Mouse (Mus musculus): Measurements from ENCODE around the gene Arntl. TPM values are rescaled to one million over a fixed set of nuclear protein-coding genes. Genes with fewer than 3 reads are reported as not detected.

Arntl gene
- polyA plus RNA-seq, 1 experiment, result 0.01 TPM

DNA sequence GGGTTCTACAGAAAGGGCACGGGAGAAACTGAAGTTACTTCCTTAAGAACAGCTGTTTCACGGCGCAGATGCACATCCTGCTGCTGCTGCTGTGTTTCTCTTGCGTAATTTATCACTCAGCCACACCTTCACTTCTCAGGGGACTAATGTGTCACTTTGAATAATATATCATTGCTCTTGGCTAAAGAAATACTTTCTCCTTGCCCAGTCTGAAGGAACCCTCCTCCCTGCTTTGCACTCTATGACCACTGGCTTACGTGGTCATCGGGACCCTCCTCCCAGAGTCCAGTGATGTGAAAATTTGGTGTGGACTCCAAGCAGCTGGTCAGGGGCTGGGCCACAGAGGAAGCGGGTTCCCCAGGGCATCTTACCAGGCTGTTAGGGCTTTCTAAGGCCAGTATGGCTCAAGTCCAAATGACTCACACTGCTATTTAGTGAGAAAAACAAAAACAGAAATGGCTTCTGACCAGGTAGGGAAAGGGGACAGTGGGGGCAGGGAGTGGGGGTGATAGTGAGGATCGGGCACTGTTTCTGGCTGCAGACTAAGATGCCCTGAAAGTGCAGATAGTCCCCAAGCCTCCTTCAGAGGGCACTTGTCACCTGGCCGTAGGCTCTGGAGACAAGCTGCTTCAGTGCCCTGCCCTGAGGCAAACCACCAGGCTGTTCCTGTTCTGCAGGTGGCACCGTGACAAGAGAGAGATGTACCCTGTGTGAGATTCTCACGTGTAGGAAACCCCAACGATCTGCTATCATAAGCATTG, 34.8 kb downstream of the Arntl start:
- Histone ChIP-seq H3K9me3 (ENCODE audit: control insufficient read depth, low read length) (no peaks in the 10 kb centered on the region), H3K4me3 (replicated peaks) (no peak overlapping the region), H3K4me1 (ENCODE audit: control insufficient read depth) (no peaks in the 10 kb centered on the region), H3K36me3 (ENCODE audit: control insufficient read depth) (no peaks in the 10 kb centered on the region), H3K27me3 (ENCODE audit: control insufficient read depth) (no peaks in the 10 kb centered on the region)
- TF ChIP-seq TAL1 (IDR thresholded peaks at IDR 0.05; ENCODE audit: low read length), result no peak
- no peak for TF ChIP-seq GATA1 (IDR thresholded peaks at IDR 0.05; ENCODE audit: low read length)

DNA sequence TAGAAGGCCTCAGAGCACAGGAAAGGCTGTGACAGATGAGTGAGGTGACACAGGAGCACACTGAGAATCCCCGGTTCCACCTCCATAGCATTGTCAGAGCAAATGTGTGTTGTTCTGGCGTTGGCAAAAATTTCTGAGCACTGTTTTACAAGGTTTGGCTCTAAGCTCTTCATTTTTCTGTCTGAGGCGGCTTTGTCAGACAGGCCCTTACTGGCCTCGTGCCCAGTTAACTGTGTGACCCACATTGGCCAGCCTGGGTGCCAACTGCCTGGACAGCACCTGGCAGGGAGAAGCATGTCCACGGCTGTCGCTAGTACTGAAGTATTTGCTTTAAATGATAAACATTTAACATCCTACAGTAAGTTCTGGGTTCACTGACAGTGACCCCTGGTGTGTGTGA, 35.4 kb downstream of the Arntl start:
- no peaks in the 10 kb centered on the region for H3K36me3 ChIP-seq (ENCODE audit: control insufficient read depth)
- H3K4me3 ChIP-seq (replicated peaks), result no peak overlapping the region
- no peak for TF ChIP-seq GATA1 (IDR thresholded peaks at IDR 0.05; ENCODE audit: low read length)
- no peak for TF ChIP-seq TAL1 (IDR thresholded peaks at IDR 0.05; ENCODE audit: low read length)
- H3K27me3 ChIP-seq (ENCODE audit: control insufficient read depth), result no peaks in the 10 kb centered on the region
- H3K4me1 ChIP-seq (ENCODE audit: control insufficient read depth), result no peaks in the 10 kb centered on the region
- H3K9me3 ChIP-seq (ENCODE audit: control insufficient read depth, low read length), result no peaks in the 10 kb centered on the region

DNA sequence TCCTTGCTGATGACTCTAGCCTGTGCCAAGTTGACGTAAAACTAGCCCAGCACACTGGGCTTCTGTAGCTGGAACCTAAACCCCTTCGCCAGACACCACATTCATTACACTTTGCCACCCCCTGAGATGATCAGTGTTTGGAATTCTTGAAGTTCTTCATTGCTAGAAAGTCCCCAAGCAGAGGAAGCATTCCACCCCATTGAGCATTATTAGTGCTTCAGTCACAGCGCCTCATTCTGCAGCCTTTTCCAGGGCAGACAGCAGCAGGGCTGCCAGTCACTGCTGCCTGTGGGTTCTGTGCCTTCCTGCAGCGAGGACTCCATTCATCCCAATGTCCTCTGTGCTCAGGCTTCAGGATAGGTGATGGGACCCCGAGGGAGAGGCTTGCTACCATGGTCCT, 37.9 kb downstream of the Arntl start:
- Histone ChIP-seq H3K36me3 (ENCODE audit: control insufficient read depth) (no peaks in the 10 kb centered on the region), H3K4me1 (ENCODE audit: control insufficient read depth) (no peaks in the 10 kb centered on the region), H3K4me3 (replicated peaks) (no peak overlapping the region), H3K9me3 (ENCODE audit: control insufficient read depth, low read length) (no peaks in the 10 kb centered on the region), H3K27me3 (ENCODE audit: control insufficient read depth) (no peaks in the 10 kb centered on the region)
- no peak for TF ChIP-seq GATA1 (IDR thresholded peaks at IDR 0.05; ENCODE audit: low read length)
- TF ChIP-seq TAL1 (IDR thresholded peaks at IDR 0.05; ENCODE audit: low read length), result no peak

DNA sequence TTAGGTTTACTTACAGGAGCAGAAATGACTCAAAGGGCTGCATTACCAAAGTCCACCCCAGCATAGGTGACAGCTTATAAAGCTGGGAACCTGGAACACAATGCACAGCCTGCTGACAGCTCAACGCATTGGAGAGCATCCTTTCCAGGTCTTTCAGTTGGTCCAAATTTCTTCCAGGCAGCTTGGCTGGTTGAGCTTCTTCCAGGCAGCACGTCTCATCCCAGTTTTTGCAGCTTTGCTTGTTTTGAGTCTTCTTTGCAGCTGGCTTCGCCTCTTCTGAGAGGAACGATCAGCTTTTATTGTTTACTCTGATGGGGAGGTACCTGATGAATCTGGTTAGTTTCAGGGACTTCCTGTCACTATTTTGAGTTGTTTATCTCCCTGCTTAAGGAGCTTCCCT, 39.2 kb downstream of the Arntl start:
- Histone ChIP-seq H3K27me3 (ENCODE audit: control insufficient read depth) (no peaks in the 10 kb centered on the region), H3K4me3 (replicated peaks) (no peak overlapping the region), H3K4me1 (ENCODE audit: control insufficient read depth) (no peaks in the 10 kb centered on the region), H3K9me3 (ENCODE audit: control insufficient read depth, low read length) (no peaks in the 10 kb centered on the region), H3K36me3 (ENCODE audit: control insufficient read depth) (no peaks in the 10 kb centered on the region)
- TF ChIP-seq GATA1 (IDR thresholded peaks at IDR 0.05; ENCODE audit: low read length) (no peak), TAL1 (IDR thresholded peaks at IDR 0.05; ENCODE audit: low read length) (no peak)

DNA sequence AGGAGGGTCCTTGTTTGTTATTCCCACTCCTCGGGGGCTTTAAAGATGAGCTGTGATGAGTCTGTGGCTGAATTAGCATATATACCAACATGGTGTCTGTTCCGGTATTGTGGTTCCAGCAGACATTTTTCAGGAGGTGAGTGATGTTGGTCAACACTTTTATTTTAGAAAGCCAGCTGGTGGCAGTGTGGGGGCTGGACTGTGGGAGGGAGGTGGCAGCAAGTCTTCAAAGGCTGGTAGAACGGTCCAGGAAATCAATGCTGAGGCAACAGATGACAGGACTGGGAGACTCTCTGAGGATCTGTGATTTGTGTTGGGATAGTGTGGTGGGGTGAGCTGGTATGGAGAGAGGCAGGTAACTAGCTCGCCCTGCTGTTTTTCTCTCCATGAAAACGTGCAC, 39.9 kb downstream of the Arntl start:
- no peak for TF ChIP-seq GATA1 (IDR thresholded peaks at IDR 0.05; ENCODE audit: low read length)
- TF ChIP-seq TAL1 (IDR thresholded peaks at IDR 0.05; ENCODE audit: low read length), result no peak
- Histone ChIP-seq H3K4me1 (ENCODE audit: control insufficient read depth) (no peaks in the 10 kb centered on the region), H3K9me3 (ENCODE audit: control insufficient read depth, low read length) (no peaks in the 10 kb centered on the region), H3K36me3 (ENCODE audit: control insufficient read depth) (no peaks in the 10 kb centered on the region), H3K27me3 (ENCODE audit: control insufficient read depth) (no peaks in the 10 kb centered on the region), H3K4me3 (replicated peaks) (no peak overlapping the region)

DNA sequence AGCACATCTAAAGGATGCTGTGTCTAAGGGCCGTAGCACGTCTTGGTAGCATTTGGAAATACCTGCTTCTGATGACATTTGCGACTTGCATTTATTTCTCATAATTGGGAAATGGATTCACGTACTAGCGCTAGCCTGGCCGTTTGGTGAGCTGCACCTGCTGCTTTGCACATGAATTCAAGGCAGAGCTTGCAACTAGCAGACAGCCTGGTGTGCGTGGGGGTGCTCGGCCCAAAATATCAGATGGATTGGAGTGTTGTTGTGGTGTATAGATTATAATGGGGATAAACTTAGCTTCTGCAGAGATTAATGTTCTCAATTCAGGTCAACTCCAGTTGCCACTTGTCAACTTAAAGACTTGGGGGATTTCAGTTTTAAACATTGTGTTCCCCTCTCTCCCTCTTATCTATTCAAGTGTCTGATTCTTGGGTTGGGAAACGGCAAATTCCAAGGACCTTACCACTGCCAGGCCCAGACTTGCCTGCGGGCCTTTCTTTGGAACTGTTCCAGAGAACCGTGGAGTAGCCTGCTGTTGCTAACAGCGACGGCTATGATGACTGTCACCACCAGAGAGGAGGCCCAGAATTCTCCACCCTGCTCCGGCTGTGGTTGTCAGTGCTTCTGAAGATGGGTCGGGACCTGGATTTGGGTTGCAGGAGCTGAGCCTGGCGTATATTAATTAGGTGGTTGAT, 42.0 kb downstream of the Arntl start:
- H3K4me3 ChIP-seq (replicated peaks), result no peak overlapping the region
- H3K4me1 ChIP-seq (ENCODE audit: control insufficient read depth), result no peaks in the 10 kb centered on the region
- no peaks in the 10 kb centered on the region for H3K9me3 ChIP-seq (ENCODE audit: control insufficient read depth, low read length)
- TF ChIP-seq GATA1 (IDR thresholded peaks at IDR 0.05; ENCODE audit: low read length) (no peak), TAL1 (IDR thresholded peaks at IDR 0.05; ENCODE audit: low read length) (no peak)
- H3K27me3 ChIP-seq (ENCODE audit: control insufficient read depth), result no peaks in the 10 kb centered on the region
- no peaks in the 10 kb centered on the region for H3K36me3 ChIP-seq (ENCODE audit: control insufficient read depth)

DNA sequence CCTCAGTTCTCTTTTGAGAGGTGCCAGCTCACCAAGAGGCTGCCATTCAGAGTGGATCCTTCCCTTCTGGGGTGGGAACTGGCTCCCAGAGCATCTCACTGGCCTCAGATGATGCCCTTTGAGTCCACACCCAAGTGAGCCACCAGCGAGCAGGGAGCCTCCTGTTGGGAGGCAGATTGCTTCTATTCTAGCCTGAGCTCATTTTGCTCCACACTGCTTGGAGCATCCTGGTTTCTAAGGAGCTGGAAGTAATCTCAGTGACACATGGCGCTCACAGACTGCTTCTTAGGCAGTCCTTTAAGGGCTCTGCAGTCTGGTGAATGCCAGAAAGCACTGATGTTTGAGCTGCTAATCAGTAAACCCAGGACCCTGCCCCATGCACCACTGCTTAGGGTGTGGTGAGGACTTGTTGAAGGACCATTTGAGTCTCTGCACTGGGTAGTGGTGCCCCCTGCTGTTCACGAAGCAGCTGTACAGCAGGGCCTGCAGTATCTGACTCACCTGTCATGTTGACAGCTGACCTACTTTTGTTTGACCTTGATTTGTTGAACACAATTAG, 43.2 kb downstream of the Arntl start:
- H3K36me3 ChIP-seq (ENCODE audit: control insufficient read depth), result no peaks in the 10 kb centered on the region
- TF ChIP-seq GATA1 (IDR thresholded peaks at IDR 0.05; ENCODE audit: low read length) (no peak), TAL1 (IDR thresholded peaks at IDR 0.05; ENCODE audit: low read length) (no peak)
- no peaks in the 10 kb centered on the region for H3K27me3 ChIP-seq (ENCODE audit: control insufficient read depth)

DNA sequence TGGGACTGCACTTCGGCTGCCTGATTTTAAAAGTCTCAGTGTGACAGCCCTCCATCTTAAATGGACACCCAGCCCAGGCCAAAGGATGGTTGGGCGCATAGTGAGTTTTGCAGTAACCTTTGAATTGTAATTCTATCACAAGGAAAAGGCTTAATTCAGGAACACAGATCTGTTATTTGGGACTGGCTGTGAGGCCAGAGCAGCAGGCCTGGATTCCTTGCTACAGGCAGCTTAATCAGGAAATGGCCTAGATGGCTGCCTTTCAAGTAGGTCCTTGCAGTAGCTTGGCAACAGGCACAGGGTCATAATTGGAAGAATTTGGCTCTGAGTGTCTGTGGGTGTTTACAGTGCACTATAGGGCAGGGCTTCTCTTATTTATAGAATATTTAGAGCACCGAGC, 43.7 kb downstream of the Arntl start:
- H3K9me3 ChIP-seq (ENCODE audit: control insufficient read depth, low read length), result no peaks in the 10 kb centered on the region
- H3K4me3 ChIP-seq (replicated peaks), result no peak overlapping the region
- no peaks in the 10 kb centered on the region for H3K27me3 ChIP-seq (ENCODE audit: control insufficient read depth)
- no peaks in the 10 kb centered on the region for H3K4me1 ChIP-seq (ENCODE audit: control insufficient read depth)
- TF ChIP-seq GATA1 (IDR thresholded peaks at IDR 0.05; ENCODE audit: low read length) (no peak), TAL1 (IDR thresholded peaks at IDR 0.05; ENCODE audit: low read length) (no peak)
- H3K36me3 ChIP-seq (ENCODE audit: control insufficient read depth), result no peaks in the 10 kb centered on the region

More for the DNA sequence above, 43.2 kb downstream of the Arntl start:
- Histone ChIP-seq H3K4me1 (ENCODE audit: control insufficient read depth) (no peaks in the 10 kb centered on the region), H3K4me3 (replicated peaks) (no peak overlapping the region), H3K9me3 (ENCODE audit: control insufficient read depth, low read length) (no peaks in the 10 kb centered on the region)

DNA sequence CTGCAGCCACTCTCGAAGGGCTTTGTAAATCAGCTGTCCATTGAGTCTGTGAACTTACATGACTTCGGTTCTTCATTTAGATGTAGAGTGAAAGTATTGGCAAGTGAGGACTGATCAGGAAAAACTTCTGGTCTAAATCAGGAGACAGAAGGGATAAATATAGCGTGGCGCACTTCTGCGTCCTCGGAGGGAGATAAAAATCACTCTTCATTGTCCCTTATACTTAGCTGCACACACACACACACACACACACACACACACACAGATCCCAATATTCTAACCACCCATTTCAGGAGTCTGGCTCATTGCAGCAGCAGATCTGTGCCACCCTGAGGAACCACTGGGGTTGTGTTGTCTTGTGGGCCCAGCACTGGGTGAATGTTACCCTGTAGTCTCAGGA, 44.3 kb downstream of the Arntl start:
- Histone ChIP-seq H3K4me1 (ENCODE audit: control insufficient read depth) (no peaks in the 10 kb centered on the region), H3K36me3 (ENCODE audit: control insufficient read depth) (no peaks in the 10 kb centered on the region)

More for the DNA sequence above, 44.3 kb downstream of the Arntl start:
- Histone ChIP-seq H3K27me3 (ENCODE audit: control insufficient read depth) (no peaks in the 10 kb centered on the region), H3K9me3 (ENCODE audit: control insufficient read depth, low read length) (no peaks in the 10 kb centered on the region), H3K4me3 (replicated peaks) (no peak overlapping the region)
- no peak for TF ChIP-seq GATA1 (IDR thresholded peaks at IDR 0.05; ENCODE audit: low read length)
- no peak for TF ChIP-seq TAL1 (IDR thresholded peaks at IDR 0.05; ENCODE audit: low read length)
